17 mouse cellular contexts compared by ENCODE assay signal in genomic region chr7:51745598-51745997, GRCm38 (mm10).
"Had no signal": no experiment of that assay in that cellular context is flagged by ENCODE, and none has a peak within 500 bp of the region (broad histone marks: within the 10 kb centered on the region; RNA-seq: fewer than 3 reads in every experiment).

No protein-coding gene starts in this region.

- H3K9me3 ChIP-seq: liver, embryonic 13.5 days; neural tube, embryonic 12.5 days had no signal

- H3K27me3 ChIP-seq: liver, embryonic 13.5 days; neural tube, embryonic 12.5 days had no signal

- H3K27ac ChIP-seq: kidney, postnatal 0 days; layer of hippocampus, adult 2 months; liver, embryonic 13.5 days; neural tube, embryonic 12.5 days; stomach, postnatal 0 days had no signal

- H3K4me2 ChIP-seq: liver, embryonic 13.5 days; neural tube, embryonic 12.5 days had no signal

- H3K4me1 ChIP-seq: liver, embryonic 13.5 days had no signal

- H3K4me3 ChIP-seq: layer of hippocampus, adult 2 months; liver, embryonic 13.5 days; neural tube, embryonic 12.5 days had no signal

- H3K9ac ChIP-seq: liver, embryonic 13.5 days; neural tube, embryonic 12.5 days had no signal

- H3K36me3 ChIP-seq: liver, embryonic 13.5 days; neural tube, embryonic 12.5 days had no signal

- DNase-seq: kidney, adult 2 months; kidney, postnatal 25 days; layer of hippocampus, adult 9-11 months; liver, embryonic 13.5 days; lung, adult 2 months; lung, postnatal 14 days; lung, postnatal 4 days; right cerebral cortex, adult 18-20 months; right cerebral cortex, postnatal 14 days; right cerebral cortex, postnatal 4 days; thymus, adult 2 months; thymus, postnatal 14 days; thymus, postnatal 4 days had no signal
